Mouse (Mus musculus): ENCODE results near the gene Bclaf3. TPM values are rescaled to one million over a fixed set of nuclear protein-coding genes. Genes with fewer than 3 reads are reported as not detected.

Gene Bclaf3
- total and polyA plus RNA-seq, 2 experiments from 2014 or later = 1.1 to 6.1 TPM

- Histone ChIP-seq H3K27ac (ENCODE audit: low read depth) (no peak overlapping the region), H3K27me3 (ENCODE audit: control insufficient read depth, insufficient read depth, low read length) (no peaks in the 10 kb centered on the region), H3K9me3 (replicated peaks; ENCODE audit: control insufficient read depth, low read length) (no peaks in the 10 kb centered on the region), H3K4me3 (ENCODE audit: low read depth, low read length) (no peak overlapping the region), H3K36me3 (replicated peaks; ENCODE audit: control insufficient read depth, insufficient read depth, low read length) (no peaks in the 10 kb centered on the region), H3K4me2 (ENCODE audit: low read depth, low read length) (no peak overlapping the region), H3K4me1 (ENCODE audit: control insufficient read depth, insufficient read depth) (no peaks in the 10 kb centered on the region), H3K9ac (replicated peaks; ENCODE audit: low read depth, low read length) (no peak overlapping the region)
- WGBS = 52% methylated on average over 4 of the region's 4 CpGs
- no peak for ATAC-seq (ENCODE audit: insufficient read depth, low read depth)
- DNase-seq (ENCODE audit: low spot score) = no peak
- TF ChIP-seq EP300 (IDR thresholded peaks at IDR 0.05; ENCODE audit: low read depth) = no peak
- TF ChIP-seq CTCF (IDR thresholded peaks at IDR 0.05; ENCODE audit: low read depth) = no peak
Measured at GRCm38 (mm10) chrX:159509042-159509441, 17.4 kb upstream of the Bclaf3 start.

GRCm38 (mm10) chrX:159509847-159510715 is 16.4 kb upstream of the Bclaf3 start:
- no peak for DNase-seq (ENCODE audit: low spot score)
- H3K4me2 ChIP-seq (ENCODE audit: low read depth, low read length) = no peak overlapping the region
- H3K27ac ChIP-seq (ENCODE audit: low read depth) = no peak overlapping the region
- H3K9ac ChIP-seq (replicated peaks; ENCODE audit: low read depth, low read length) = no peak overlapping the region
- WGBS = 71% methylated on average over 19 of the region's 19 CpGs
- no peaks in the 10 kb centered on the region for H3K27me3 ChIP-seq (ENCODE audit: control insufficient read depth, insufficient read depth, low read length)
- H3K36me3 ChIP-seq (replicated peaks; ENCODE audit: control insufficient read depth, insufficient read depth, low read length) = no peaks in the 10 kb centered on the region
- ATAC-seq (ENCODE audit: insufficient read depth, low read depth) = no peak
- H3K4me3 ChIP-seq (ENCODE audit: low read depth, low read length) = no peak overlapping the region
- TF ChIP-seq CTCF (IDR thresholded peaks at IDR 0.05; ENCODE audit: low read depth) (no peak), EP300 (IDR thresholded peaks at IDR 0.05; ENCODE audit: low read depth) (no peak)
- H3K4me1 ChIP-seq (ENCODE audit: control insufficient read depth, insufficient read depth) = no peaks in the 10 kb centered on the region
- no peaks in the 10 kb centered on the region for H3K9me3 ChIP-seq (replicated peaks; ENCODE audit: control insufficient read depth, low read length)

- H3K36me3 ChIP-seq (replicated peaks; ENCODE audit: control insufficient read depth, insufficient read depth, low read length) = no peaks in the 10 kb centered on the region
- no peak overlapping the region for H3K4me3 ChIP-seq (ENCODE audit: low read depth, low read length)
- H3K27me3 ChIP-seq (ENCODE audit: control insufficient read depth, insufficient read depth, low read length) = no peaks in the 10 kb centered on the region
- H3K9me3 ChIP-seq (replicated peaks; ENCODE audit: control insufficient read depth, low read length) = no peaks in the 10 kb centered on the region
- H3K4me2 ChIP-seq (ENCODE audit: low read depth, low read length) = no peak overlapping the region
- no peak for TF ChIP-seq CTCF (IDR thresholded peaks at IDR 0.05; ENCODE audit: low read depth)
- no peak for TF ChIP-seq EP300 (IDR thresholded peaks at IDR 0.05; ENCODE audit: low read depth)
- H3K9ac ChIP-seq (replicated peaks; ENCODE audit: low read depth, low read length) = no peak overlapping the region
- no peaks in the 10 kb centered on the region for H3K4me1 ChIP-seq (ENCODE audit: control insufficient read depth, insufficient read depth)
- DNase-seq (ENCODE audit: low spot score) = no peak
- ATAC-seq (ENCODE audit: insufficient read depth, low read depth) = no peak
- 63% methylated on average over 9 of the region's 9 CpGs for WGBS
- no peak overlapping the region for H3K27ac ChIP-seq (ENCODE audit: low read depth)
Measured at GRCm38 (mm10) chrX:159510716-159511051, 15.8 kb upstream of the Bclaf3 start.

- Histone ChIP-seq H3K27ac (ENCODE audit: low read depth) (no peak overlapping the region), H3K36me3 (replicated peaks; ENCODE audit: control insufficient read depth, insufficient read depth, low read length) (no peaks in the 10 kb centered on the region), H3K4me2 (ENCODE audit: low read depth, low read length) (no peak overlapping the region), H3K27me3 (ENCODE audit: control insufficient read depth, insufficient read depth, low read length) (no peaks in the 10 kb centered on the region), H3K4me3 (ENCODE audit: low read depth, low read length) (no peak overlapping the region), H3K4me1 (ENCODE audit: control insufficient read depth, insufficient read depth) (no peaks in the 10 kb centered on the region), H3K9me3 (replicated peaks; ENCODE audit: control insufficient read depth, low read length) (no peaks in the 10 kb centered on the region), H3K9ac (replicated peaks; ENCODE audit: low read depth, low read length) (no peak overlapping the region)
- TF ChIP-seq CTCF (IDR thresholded peaks at IDR 0.05; ENCODE audit: low read depth) = no peak
- TF ChIP-seq EP300 (IDR thresholded peaks at IDR 0.05; ENCODE audit: low read depth) = no peak
- DNase-seq (ENCODE audit: low spot score) = no peak
- no peak for ATAC-seq (ENCODE audit: insufficient read depth, low read depth)
- WGBS = 79% methylated on average over 6 of the region's 6 CpGs
Measured at GRCm38 (mm10) chrX:159515599-159515998, 10.9 kb upstream of the Bclaf3 start.

- Histone ChIP-seq H3K27ac (ENCODE audit: low read depth) (no peak overlapping the region), H3K4me1 (ENCODE audit: control insufficient read depth, insufficient read depth) (no peaks in the 10 kb centered on the region), H3K9ac (replicated peaks; ENCODE audit: low read depth, low read length) (no peak overlapping the region), H3K36me3 (replicated peaks; ENCODE audit: control insufficient read depth, insufficient read depth, low read length) (no peaks in the 10 kb centered on the region), H3K27me3 (ENCODE audit: control insufficient read depth, insufficient read depth, low read length) (no peaks in the 10 kb centered on the region), H3K9me3 (replicated peaks; ENCODE audit: control insufficient read depth, low read length) (no peaks in the 10 kb centered on the region), H3K4me3 (ENCODE audit: low read depth, low read length) (no peak overlapping the region), H3K4me2 (ENCODE audit: low read depth, low read length) (no peak overlapping the region)
- TF ChIP-seq EP300 (IDR thresholded peaks at IDR 0.05; ENCODE audit: low read depth) (no peak), CTCF (IDR thresholded peaks at IDR 0.05; ENCODE audit: low read depth) (no peak)
- DNase-seq (ENCODE audit: low spot score) (no peak), ATAC-seq (ENCODE audit: insufficient read depth, low read depth) (no peak)
- WGBS = 57% methylated on average over 3 of the region's 3 CpGs
Measured at GRCm38 (mm10) chrX:159521780-159522179, 4.7 kb upstream of the Bclaf3 start.

- no peak for TF ChIP-seq EP300 (IDR thresholded peaks at IDR 0.05; ENCODE audit: low read depth)
- TF ChIP-seq CTCF (IDR thresholded peaks at IDR 0.05; ENCODE audit: low read depth) = no peak
- Histone ChIP-seq H3K9me3 (replicated peaks; ENCODE audit: control insufficient read depth, low read length) (no peaks in the 10 kb centered on the region), H3K27ac (ENCODE audit: low read depth) (no peak overlapping the region), H3K27me3 (ENCODE audit: control insufficient read depth, insufficient read depth, low read length) (no peaks in the 10 kb centered on the region), H3K4me1 (ENCODE audit: control insufficient read depth, insufficient read depth) (no peaks in the 10 kb centered on the region), H3K9ac (replicated peaks; ENCODE audit: low read depth, low read length) (no peak overlapping the region), H3K36me3 (replicated peaks; ENCODE audit: control insufficient read depth, insufficient read depth, low read length) (no peaks in the 10 kb centered on the region), H3K4me3 (ENCODE audit: low read depth, low read length) (no peak overlapping the region), H3K4me2 (ENCODE audit: low read depth, low read length) (no peak overlapping the region)
- WGBS = 64% methylated on average over 4 of the region's 4 CpGs
- ATAC-seq (ENCODE audit: insufficient read depth, low read depth) (no peak), DNase-seq (ENCODE audit: low spot score) (no peak)
Measured at GRCm38 (mm10) chrX:159522651-159523050, 3.8 kb upstream of the Bclaf3 start.
